Mouse (Mus musculus) layer of hippocampus, adult 18-20 months (tissue): Measurements from ENCODE around the gene 4930519P11Rik. TPM values are rescaled to one million over a fixed set of nuclear protein-coding genes. Genes with fewer than 3 reads are reported as not detected.

Source experiments
- DNase-seq, 2 experiments: peaks; one replicate each; pipeline ENCODE4 v3.0.0; 2022; ENCODE audit warnings: low spot score in 2 of 2
- total RNA-seq, 2 experiments: library from RNA; stranded (reverse); gene quantifications; 2 replicates each; pipeline ENCODE4 v1.2.3; 2021

4930519P11Rik gene
- total RNA-seq, 2 experiments from 2014 or later: not detected

DNA sequence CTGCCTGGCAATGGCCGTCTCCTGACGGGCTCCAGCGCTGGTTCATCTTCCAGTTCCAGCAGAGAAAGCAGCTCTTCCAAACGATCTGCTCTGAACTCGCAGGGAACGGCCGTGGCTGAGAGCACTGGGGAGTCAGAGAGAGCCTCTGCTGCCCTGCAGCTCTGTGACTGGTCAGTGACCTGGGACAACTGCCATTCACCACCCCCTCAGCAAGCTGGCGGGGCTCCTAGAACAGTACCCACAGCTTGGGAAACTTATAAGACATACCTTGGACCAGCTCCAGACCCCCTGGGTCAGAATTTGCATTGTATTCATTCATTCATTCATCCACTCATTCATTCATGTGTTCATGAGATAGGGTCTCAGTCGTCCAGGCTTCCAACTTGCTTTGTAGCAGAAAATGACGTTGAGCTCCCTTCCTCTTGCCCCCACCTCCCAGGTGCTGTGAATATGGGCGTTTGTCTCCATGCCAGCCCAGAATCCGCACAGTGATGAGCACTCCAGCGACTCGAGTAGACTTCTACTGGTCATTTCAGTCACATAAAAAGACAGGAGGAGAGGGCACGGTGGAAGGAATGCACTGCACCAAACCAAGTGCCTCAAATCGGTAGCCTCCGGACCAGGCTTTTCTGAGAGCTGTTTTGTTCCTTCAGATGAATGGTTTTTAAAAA lies 28.2 kb downstream of the 4930519P11Rik start:
- DNase-seq: no peak

DNA sequence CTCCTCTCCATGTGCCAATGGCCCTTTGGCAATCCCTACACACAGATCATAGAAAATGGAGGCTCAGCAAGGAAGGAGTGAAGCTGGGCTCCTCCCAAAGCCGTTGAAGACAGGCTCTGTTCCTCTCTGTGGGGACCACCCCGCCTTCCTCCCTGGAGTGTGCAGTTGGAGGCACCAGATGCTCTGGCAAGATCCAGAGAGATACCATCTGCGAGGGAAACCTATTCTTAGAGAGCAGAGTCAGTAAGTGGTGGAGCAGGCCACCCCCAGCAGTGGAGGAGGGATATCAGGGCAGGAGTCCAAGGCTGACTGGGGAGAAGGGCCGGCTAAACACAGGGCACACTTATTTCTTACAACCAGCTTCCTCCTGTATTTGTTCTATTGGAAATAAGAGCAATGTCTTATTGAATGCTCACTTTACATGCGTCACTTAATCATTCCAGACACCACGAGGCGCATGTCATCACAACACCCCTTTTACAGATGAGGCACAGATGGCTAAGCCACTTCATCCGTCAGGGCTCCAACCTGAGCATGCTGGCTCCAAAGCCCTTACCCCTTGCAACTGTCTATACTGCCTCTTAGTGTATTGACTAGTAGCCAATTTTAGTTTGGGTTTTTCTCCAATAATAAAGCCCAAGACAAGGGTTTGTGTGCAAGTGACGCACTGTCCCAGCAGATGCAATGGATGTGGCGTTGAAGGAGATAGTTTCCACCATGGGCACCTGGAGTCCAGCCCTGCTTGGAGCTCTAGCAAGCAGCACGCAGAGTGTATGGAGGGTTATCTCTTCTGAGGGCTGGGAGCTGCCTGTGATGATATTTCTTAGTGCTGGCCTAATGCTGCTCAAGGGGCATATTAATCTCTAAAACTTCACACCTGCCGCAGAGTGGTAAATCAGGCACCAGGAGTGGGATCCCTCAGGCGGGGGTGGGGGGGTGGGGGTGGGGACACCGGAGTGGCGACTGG lies 29.0 kb downstream of the 4930519P11Rik start:
- peak; percentile 95 to 97 for DNase-seq

DNA sequence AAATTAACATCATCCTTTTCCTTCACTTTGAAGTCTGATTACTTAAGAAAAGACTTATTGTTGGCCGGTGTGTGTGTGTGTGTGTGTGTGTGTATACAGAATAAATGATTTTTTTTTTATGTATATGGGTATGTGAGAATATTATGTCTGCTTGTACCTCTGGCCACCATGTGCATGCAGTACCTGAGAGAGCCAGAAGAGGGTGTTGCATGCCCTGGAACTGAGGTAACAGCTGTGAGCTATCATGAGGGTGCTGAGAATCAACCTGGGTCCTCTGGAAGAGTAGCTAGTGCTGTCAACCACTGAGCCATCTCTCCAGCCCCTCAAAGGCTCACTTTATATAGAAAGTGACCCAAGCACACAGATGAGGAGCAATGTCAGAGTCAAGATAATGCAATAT lies 31.8 kb downstream of the 4930519P11Rik start:
- no peak for DNase-seq

- DNase-seq: no peak
Measured at GRCm38 (mm10) chr2:154580586-154580985, 32.7 kb downstream of the 4930519P11Rik start.

DNA sequence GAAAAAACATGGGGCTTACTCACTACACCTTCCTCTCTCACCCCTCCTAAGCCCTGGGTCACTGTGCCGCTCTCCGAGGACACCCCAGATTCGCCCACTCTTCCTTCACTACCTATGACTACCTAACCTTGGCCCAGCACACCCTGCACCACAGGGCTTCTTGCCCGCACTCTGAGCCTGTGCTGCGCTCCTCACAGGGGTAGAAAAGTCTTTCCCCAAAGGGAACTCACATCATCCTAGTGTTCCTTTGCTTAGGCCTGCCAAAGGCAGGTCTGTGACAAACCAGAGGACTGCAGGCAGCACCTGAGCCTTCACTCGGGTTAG lies 35.5 kb downstream of the 4930519P11Rik start:
- DNase-seq: no peak

GRCm38 (mm10) chr2:154576876-154577743 lies 36.1 kb downstream of the 4930519P11Rik start:
- DNase-seq: no peak

GRCm38 (mm10) chr2:154574271-154574670 lies 39.0 kb downstream of the 4930519P11Rik start:
- no peak for DNase-seq

DNA sequence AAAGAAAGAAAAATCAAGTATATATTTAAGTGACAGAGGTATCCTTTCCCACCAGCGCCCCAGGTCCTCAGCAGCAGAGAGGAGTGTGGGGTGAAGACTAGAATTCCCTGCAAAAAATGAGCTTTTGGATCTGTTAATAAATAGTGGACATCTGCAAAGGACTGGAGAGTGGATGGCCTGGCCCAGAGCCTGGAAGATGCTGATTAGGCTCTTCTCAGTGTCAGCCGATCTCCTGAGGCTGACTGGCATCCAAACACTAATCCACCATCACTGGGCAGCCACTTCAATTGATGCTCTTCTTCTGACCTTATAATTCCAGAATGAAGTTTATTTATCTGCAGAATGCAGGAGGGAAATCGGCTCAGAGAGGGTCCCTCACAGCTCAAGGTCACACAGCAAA lies 40.2 kb downstream of the 4930519P11Rik start:
- no peak for DNase-seq

GRCm38 (mm10) chr2:154571976-154572375 lies 41.3 kb downstream of the 4930519P11Rik start:
- DNase-seq: peak in 1 of 2 experiments; percentile 34

DNA sequence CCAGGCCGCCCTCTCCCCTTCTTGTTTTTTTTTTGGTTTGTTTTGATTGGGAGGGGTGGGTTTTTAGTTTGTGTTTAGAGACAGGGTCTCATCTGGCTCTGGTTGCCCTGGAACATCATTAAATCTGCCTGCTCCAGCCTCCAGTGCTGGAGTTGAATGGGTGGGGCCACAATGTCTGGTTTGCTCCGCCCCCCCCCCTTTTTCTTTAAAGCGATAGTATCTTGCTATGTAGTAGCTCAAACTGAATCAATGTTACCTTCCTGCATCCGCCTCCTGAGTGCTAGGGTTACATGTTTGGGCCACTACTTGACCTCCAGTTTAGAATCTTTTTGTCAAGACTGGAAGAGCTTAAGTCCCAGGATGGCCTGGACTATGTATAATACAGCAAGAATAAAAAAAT lies 42.0 kb downstream of the 4930519P11Rik start:
- no peak for DNase-seq

- no peak for DNase-seq
Measured at GRCm38 (mm10) chr2:154570666-154571065, 42.6 kb downstream of the 4930519P11Rik start.

- peak; percentile 86 to 93 for DNase-seq
Measured at GRCm38 (mm10) chr2:154569836-154570286, 43.4 kb downstream of the 4930519P11Rik start, which contains the start of gene E2f1. TSS of gene E2f1 (minus strand) at chr2:154569892.

DNA sequence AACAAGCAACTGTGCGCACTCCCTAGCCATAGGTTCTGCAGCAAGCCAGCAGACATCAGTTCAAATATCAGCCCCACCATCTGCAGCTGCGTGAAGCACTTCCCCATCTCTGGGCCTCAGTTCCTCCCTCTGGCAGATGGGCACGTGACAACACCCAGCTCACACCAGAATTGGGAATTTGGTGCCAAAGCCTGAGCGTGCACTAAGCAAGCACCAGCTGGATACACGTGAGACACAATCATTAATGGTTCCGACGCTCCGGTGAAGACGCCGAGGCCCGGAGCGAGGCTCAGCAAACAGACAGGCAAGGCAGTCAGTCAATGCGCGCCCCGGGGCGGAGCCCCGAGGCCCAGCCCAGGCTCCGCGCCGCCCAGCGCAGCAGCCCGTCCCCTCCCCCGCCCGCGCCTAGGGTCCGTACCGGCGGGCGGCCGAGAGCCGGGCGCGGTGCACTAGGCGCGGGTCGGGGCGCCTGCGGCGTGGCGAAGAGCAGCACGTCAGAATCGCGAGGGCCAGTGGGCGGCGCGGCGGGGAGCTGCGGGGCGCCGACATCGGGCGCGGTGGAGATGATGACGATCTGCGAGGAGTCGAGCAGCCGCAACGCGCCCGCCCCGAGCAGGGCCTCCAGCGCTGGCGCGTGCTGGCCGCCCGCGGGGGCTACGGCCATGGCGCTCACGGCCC lies 44.0 kb downstream of the 4930519P11Rik start:
- DNase-seq: peak in 1 of 2 experiments; percentile 36

DNA sequence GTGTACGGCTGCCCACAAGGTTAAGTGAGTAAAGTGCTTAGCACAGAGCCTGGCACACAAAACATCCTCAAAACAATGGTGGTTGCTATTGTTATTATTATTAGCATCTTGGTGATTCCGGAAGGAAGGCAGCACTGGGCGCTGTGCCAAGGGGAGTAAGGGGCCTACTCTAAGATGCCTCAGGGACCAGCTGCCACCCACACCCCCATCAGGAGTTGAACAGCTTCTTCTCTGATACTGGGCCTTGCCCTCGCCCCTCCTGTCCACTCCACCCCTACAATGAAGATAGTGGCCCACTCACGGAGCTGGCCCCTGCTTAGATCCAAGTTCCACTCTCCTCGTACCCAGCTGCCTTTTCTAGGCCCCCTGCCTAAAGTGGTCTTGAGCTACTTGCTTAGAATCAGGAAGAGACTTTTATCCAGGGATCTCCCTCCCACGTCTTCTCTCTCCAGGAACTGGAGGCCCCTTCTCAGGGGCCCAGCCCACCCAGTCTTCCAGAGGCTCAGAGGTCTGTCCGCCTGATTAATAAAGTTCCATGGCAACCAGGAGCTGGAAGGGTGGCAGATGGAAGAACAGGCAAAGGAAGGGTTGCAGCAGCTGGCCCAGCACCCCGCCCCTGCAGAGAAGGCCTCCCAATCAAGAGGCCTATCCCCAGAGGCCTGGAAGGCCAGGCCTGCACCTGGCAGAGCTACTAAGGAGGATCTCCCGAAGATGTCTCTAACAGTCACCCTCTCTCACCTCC lies 44.7 kb downstream of the 4930519P11Rik start:
- no peak for DNase-seq

DNA sequence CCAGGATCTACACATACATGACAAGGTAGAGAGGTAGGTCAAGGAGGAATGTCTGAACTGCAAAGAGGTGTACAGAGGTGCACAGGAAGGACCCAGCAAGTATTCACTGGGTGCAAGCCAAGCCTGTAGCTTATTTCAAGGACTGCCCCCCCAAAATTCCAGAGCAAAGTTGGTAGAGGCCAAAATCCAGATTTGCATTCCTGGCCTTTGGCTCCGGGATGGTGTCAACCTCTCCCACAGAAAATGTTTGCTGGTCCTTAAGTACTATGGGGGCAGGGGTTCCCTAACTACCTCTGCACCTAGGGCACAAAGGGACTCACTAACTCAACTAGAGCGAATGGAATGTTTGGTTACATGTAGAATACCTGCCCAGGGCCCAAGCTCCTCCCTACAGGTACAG lies 45.5 kb downstream of the 4930519P11Rik start:
- no peak for DNase-seq

DNA sequence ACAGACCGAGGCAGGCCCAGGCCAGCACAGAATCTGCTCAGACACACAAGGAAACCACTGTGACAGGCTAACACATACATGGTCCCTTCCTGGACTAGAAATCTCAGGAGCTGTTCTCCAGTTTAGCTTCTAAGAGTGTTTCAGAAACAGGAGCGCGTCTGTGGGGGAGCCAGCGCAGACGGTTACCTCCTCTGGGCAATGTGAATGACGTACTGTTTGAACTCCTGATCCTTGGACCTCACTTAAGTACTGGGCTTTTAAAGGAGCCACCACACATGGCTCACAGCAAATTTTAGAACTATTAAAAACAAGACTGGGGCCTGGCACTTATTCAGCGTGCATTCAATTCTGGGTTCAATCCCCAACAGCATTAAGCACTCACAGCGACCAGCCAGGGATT lies 46.6 kb downstream of the 4930519P11Rik start:
- DNase-seq: no peak

DNA sequence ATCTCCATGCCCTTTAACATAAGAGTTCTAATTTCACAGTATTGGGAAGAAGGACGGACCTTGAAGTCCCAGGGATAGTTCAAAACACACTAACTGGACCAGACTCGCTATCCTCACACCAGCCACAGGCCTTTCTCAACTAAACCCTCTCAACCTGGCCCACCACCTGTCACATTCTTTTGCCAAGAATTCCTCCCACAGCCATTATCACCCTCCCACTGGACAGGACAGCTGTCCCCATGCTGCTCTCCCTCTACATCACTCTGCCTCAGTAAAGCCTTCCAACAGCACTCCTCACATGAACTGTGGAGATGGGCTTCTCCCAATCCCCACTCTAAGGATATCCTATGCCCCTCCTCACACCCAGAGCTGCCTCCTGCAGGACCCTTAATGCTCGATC lies 47.7 kb downstream of the 4930519P11Rik start:
- DNase-seq: no peak

- no peak for DNase-seq
Measured at GRCm38 (mm10) chr2:154563612-154564170, 49.5 kb downstream of the 4930519P11Rik start.
